Mouse (Mus musculus) embryonic fibroblast, embryonic 13.5 days (primary cell): ENCODE results near the gene Ssh3.

Source experiments
- CTCF ChIP-seq: IDR thresholded peaks from 2 replicates; pipeline ENCODE4 v1.5.1; 2011; ENCODE audit warnings: mild to moderate bottlenecking, control low read depth, low read length, moderate library complexity, borderline replicate concordance; ENCODE audit not compliant: insufficient read depth
- POLR2A ChIP-seq: IDR thresholded peaks from 2 replicates; pipeline ENCODE4 v1.6.1; 2011; ENCODE audit warnings: low read depth, mild to moderate bottlenecking, control low read depth, low read length, moderate library complexity

DNA sequence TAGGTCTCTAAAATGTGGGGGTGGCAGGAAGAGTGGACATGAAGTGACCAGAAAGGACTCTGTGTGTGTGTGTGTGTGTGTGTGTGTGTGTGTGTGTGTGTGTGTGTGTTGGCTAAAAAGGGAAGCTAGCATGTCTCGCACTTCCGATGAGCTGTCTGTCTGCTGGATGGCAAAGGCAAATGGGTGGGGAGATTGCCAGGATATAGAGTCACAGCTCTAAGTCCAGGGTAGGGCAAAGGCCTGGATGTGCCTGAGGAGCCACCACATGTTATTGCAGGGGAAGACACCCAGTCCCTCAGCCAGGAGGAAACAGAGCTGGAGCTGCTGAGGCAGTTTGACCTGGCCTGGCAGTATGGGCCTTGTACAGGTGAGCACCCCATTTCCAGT, 36.8 kb downstream of the Ssh3 start:
- TF ChIP-seq POLR2A (no peak; the same call in 1 of the 2 replicates), CTCF (no peak)
